Mouse (Mus musculus) erythroblast, embryonic 14.5 days (primary cell): ENCODE results near the gene Tsga10ip. TPM values are rescaled to one million over a fixed set of nuclear protein-coding genes. Genes with fewer than 3 reads are reported as not detected.
"Not testable (repeated sequence)": the region's sequence is repeated elsewhere in the genome, so short reads cannot be mapped to it uniquely, and the experiment has no call there.

Experiments
- H3K27me3 ChIP-seq: 2 replicates; pipeline ENCODE4 v1.6.1; 2012; ENCODE audit warnings: inconsistent platforms; ENCODE audit not compliant: control insufficient read depth
- H3K36me3 ChIP-seq: 2 replicates; pipeline ENCODE4 v1.6.1; 2012; ENCODE audit warnings: mild to moderate bottlenecking, inconsistent platforms; ENCODE audit not compliant: control insufficient read depth
- H3K4me1 ChIP-seq: 2 replicates; pipeline ENCODE4 v1.6.1; 2012; ENCODE audit warnings: inconsistent platforms; ENCODE audit not compliant: control insufficient read depth
- H3K4me3 ChIP-seq: replicated peaks from 2 replicates; pipeline ENCODE3; 2012; ENCODE audit warnings: moderate library complexity, mild to moderate bottlenecking, inconsistent platforms
- H3K9me3 ChIP-seq: 2 replicates; pipeline ENCODE4 v1.6.1; 2012; ENCODE audit warnings: low read length, inconsistent platforms, mixed read lengths; ENCODE audit not compliant: control insufficient read depth
- GATA1 ChIP-seq: IDR thresholded peaks from 2 replicates; pipeline ENCODE4 v1.6.1; 2012; ENCODE audit warnings: low read length, inconsistent platforms, mixed read lengths
- TAL1 ChIP-seq: IDR thresholded peaks from 3 replicates; pipeline ENCODE4 v1.6.1; 2012; ENCODE audit warnings: low read length, inconsistent platforms, mixed read lengths
- polyA plus RNA-seq: library from polyadenylated mRNA; stranded (reverse); fragments of >175 nt; gene quantifications from 2 replicates; pipeline ENCODE4 v1.2.3, GENCODE M21; 2012

Tsga10ip gene
- polyA plus RNA-seq, 1 experiment = not detected

DNA sequence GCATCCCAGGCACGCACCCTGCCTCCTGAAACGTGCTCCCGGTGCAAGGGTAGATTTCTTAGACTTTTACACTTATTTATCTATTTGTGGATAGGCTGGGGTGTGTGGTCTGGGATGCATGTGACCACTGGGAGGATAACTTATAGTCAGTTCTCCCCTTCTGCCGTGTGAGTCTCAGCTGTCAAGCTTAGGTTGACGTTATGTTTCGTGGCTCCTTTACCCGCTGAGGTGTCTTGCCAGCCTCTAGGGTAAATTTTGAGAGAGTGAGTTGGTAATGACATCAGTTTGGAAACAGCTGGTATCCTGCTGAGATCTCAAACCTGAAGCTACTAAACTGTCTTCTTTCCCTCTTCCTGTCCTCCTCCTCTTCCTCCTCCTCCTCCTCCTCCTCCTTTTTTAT lies 3.6 kb upstream of the Tsga10ip start:
- Histone ChIP-seq H3K4me3 (peak overlapping the region; percentile 26), H3K36me3 (no peaks in the 10 kb centered on the region), H3K9me3 (no peaks in the 10 kb centered on the region), H3K4me1 (peaks cover 2% of the 10 kb centered on the region; the same call in 1 of the 2 replicates), H3K27me3 (no peaks in the 10 kb centered on the region)
- TF ChIP-seq GATA1 = no peak
- TF ChIP-seq TAL1 = no peak

DNA sequence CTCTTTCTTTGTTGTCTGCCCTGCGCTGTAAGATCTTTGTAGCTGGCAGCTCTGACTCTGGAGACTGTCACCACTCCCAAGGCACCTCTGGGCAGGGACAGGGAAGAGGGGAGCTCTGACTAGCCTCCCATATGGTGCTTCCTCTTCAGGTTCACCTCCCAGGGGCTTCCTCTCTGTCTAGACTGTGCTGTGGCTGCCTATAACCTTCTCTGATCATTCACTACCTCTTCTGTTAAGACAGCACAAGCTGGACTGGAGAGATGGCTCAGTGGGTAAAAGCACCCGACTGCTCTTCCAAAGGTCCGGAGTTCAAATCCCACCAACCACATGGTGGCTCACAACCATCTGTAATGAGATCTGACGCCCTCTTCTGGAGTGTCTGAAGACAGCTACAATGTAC lies 1.3 kb downstream of the Tsga10ip start:
- H3K9me3 ChIP-seq, H3K4me1 ChIP-seq, H3K4me3 ChIP-seq, H3K36me3 ChIP-seq, H3K27me3 ChIP-seq: not testable (repeated sequence)

DNA sequence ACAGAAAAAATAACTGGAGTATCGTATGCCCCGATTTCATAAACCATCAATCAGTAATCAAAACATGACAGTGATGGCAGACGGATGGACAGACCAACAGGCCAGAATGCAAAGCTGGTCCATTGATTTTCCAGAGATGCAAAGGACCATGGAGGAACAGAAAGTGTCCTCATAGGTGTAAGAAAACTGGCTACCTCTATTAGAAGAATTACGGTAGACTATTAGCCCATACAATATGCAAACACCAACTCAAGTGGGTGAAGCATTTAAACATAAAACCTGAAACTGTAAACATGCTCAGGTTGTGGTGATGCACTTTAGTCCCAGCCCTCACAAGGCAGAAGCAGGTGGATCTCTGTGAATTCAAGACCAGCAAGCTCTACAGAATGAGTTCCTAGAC lies 7.0 kb downstream of the Tsga10ip start:
- Histone ChIP-seq H3K9me3 (no peaks in the 10 kb centered on the region), H3K4me3 (no peak overlapping the region), H3K27me3 (no peaks in the 10 kb centered on the region), H3K36me3 (no peaks in the 10 kb centered on the region), H3K4me1 (peaks cover 9% of the 10 kb centered on the region)
- TF ChIP-seq GATA1 (no peak), TAL1 (no peak)

DNA sequence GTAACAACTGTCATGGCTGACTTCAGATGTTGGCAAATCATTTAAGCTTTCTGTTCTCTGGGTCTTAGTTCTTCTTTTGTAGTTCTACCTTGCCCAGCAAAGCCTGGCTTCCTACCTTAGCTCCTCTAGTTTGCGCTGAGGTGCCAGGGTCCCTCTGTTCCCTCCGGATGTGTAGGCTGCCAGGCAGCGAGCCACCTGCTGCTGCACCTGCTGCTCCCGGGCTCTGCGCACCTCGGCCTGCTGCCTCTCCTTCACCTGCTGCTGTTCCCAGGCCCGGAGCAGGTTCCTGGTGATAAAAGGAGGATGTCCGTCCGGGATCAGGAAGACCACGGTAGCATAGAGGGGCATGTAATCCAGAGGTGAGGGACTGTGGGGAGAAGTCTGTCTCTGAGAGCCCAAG lies 8.2 kb downstream of the Tsga10ip start:
- TF ChIP-seq TAL1 (no peak), GATA1 (no peak)
- Histone ChIP-seq H3K9me3 (no peaks in the 10 kb centered on the region), H3K27me3 (no peaks in the 10 kb centered on the region), H3K36me3 (no peaks in the 10 kb centered on the region), H3K4me3 (no peak overlapping the region), H3K4me1 (peaks cover 21% of the 10 kb centered on the region)

DNA sequence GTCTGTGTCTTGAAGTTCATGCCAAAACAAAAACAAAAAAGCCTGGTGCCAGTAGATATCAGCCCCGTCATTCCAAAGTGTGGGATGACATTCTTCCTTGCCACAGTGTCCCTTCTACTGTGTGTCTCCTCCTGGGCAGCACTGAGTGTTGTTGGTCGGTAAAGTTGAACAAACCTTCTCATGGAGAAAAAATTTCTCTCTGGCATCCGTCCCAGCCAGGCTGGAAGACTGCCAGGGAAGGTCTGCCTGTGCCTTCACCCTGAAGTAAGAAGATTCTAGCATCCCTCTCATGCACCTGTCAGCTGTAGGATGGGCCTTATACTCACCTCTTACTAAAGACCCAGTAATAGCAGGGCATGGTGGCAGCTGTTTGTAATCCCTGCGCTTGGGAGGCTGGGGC lies 9.4 kb downstream of the Tsga10ip start:
- Histone ChIP-seq H3K9me3 (no peaks in the 10 kb centered on the region), H3K4me3 (no peak overlapping the region), H3K4me1 (peaks cover 29% of the 10 kb centered on the region), H3K27me3 (no peaks in the 10 kb centered on the region), H3K36me3 (no peaks in the 10 kb centered on the region)
- TF ChIP-seq TAL1 (no peak), GATA1 (no peak)

DNA sequence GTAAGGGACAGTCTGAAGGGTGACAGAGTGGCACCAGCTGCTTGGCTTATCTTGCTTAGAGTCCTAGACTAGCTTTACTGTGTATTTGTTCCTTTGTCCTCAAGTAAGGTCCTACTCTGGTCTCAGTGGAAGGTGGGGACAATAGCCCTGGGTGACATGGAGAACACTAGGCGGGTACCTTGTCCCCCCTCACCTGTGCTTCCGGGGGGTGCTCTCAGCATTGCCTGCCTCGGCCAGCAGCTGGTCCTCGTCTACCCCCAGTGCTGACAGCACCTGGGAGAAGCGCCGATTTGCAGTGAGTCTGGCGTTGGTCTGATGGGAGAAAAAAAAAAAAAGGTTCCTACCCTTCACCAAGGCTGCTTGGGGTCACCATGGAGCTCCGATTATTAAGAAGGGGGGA lies 11.9 kb downstream of the Tsga10ip start:
- Histone ChIP-seq H3K27me3 (no peaks in the 10 kb centered on the region), H3K9me3 (no peaks in the 10 kb centered on the region), H3K36me3 (peaks cover 16% of the 10 kb centered on the region), H3K4me3 (peak overlapping the region; percentile 100), H3K4me1 (peaks cover 51% of the 10 kb centered on the region)
- no peak for TF ChIP-seq TAL1
- TF ChIP-seq GATA1 = no peak

DNA sequence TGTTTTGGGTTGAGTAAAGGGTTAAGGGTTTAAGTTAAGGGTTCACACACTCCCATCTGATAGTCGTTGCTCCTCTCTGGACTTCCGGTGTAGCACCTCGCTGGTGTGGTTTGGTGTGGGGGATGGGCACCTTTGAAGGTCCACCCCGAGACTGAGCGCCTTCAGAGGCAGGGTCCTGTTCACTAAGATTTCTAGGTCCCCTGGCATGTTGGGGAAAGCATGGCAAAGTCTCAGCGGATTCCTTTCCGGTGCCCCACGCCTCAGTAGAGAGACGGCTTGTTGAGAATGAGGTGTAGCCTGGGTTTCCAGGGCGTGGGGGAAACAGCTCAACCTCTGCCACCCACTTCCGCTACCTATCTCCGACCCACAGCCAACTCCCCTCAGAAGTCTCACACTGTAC lies 12.7 kb downstream of the Tsga10ip start:
- Histone ChIP-seq H3K27me3 (no peaks in the 10 kb centered on the region), H3K4me1 (peaks cover 53% of the 10 kb centered on the region), H3K36me3 (peaks cover 24% of the 10 kb centered on the region), H3K9me3 (no peaks in the 10 kb centered on the region), H3K4me3 (peak overlapping the region; percentile 100)
- no peak for TF ChIP-seq GATA1
- TF ChIP-seq TAL1 = no peak

DNA sequence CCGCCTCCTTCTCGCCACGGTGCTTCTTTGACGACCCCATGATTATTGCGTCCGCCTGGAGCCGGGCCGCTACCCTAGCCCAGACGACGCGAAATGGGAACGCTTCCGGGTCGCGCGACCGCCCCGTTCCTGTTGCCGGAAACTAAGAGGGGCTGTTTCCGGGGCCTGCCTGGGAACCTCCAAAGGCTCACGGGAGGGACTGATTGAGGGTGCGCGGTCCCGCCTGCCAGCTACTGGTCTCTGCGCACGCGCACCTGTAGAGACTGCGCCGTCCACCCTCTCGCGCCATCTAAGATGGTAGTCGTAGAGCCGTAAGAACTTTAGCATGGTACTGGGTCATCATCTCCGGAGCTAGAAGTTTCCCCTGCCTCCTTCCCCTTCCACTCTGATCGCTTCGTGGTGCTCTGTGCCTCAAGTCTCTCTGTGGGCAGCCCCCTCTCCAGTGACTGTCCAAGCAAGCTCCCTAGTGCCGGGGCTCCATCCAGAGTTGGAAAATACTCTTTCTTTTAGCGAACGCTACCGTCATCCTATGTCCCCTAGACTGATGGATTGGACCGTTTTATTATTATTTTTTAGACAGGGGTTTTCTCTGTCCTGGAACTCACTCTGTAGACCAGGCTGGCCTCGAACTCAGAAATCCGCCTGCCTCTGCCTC lies 13.6 kb downstream of the Tsga10ip start, which contains the start of gene Sart1:
Gene Sart1, minus strand, starts transcription at position 116 of the 655 bp plus-strand sequence.
- Histone ChIP-seq H3K9me3 (no peaks in the 10 kb centered on the region), H3K36me3 (peaks cover 33% of the 10 kb centered on the region), H3K4me1 (peaks cover 53% of the 10 kb centered on the region), H3K27me3 (no peaks in the 10 kb centered on the region), H3K4me3 (peak within 1 kb of the TSS; percentile 100)
- no peak for TF ChIP-seq GATA1
- no peak for TF ChIP-seq TAL1

DNA sequence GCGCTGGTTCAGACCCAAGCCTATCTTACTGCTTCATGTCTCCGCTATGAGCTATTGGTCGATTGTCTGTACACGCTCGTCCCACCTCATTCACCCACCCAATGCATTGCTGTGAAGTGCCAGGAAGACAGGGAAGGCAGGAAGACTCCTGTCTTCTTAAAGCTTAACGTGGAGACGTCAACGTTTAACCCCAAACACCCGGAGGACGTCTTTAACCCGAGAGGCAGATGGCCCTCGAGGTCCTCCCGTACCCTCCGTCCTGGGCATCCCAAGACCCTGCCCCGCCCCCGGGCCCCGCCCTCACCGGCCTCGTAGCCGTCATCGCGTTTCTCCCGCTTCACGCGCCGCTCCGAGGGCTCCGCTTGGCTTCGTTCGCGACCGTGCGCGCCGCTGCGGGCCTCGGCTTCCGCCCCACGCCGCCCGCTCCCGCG lies 14.3 kb downstream of the Tsga10ip start:
- Histone ChIP-seq H3K4me1 (peaks cover 53% of the 10 kb centered on the region), H3K27me3 (no peaks in the 10 kb centered on the region), H3K36me3 (peaks cover 40% of the 10 kb centered on the region), H3K9me3 (no peaks in the 10 kb centered on the region), H3K4me3 (peak overlapping the region; percentile 100)
- no peak for TF ChIP-seq GATA1
- no peak for TF ChIP-seq TAL1

DNA sequence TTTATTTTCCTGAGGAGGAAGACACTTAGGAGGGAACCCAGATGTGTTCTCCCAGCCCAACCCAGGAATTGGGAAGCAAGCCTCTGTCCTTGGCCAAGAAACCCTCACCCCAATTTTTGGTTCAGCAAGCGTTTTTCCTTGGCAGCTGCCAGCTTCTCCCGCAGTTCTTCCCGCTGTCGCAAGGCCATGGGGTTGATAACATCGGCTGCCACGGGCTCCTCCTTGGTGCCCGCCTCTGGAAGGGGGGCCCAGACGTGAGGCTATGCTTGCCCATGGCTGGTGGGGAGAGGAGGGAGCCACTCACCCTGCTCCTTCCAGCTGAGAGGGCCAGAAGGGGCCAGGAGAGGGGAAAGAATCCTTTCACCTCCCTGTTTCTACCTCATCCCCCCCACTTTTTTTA lies 17.6 kb downstream of the Tsga10ip start:
- Histone ChIP-seq H3K9me3 (no peaks in the 10 kb centered on the region), H3K4me3 (no peak overlapping the region), H3K4me1 (peaks cover 37% of the 10 kb centered on the region), H3K36me3 (peaks cover 73% of the 10 kb centered on the region), H3K27me3 (no peaks in the 10 kb centered on the region)
- TF ChIP-seq TAL1 (no peak), GATA1 (no peak)
